Mouse (Mus musculus) MEL (cell line): ENCODE measurements around the gene Thap4.

Experiments used
- CTCF ChIP-seq, 3 experiments: IDR thresholded peaks in 2 of 3; conservative IDR thresholded peaks in 1 of 3; 2 replicates each; pipeline ENCODE4 v1.5.1; 2011 to 2012; ENCODE audit warnings: low read length in 3 of 3, low read depth in 2 of 3, mild to moderate bottlenecking in 2 of 3, improper control_type of control experiment in 1 of 3, inconsistent platforms in 1 of 3, mixed read lengths in 1 of 3, moderate library complexity in 1 of 3; ENCODE audit not compliant: control insufficient read depth in 1 of 3, insufficient read depth in 1 of 3, poor library complexity in 1 of 3, severe bottlenecking in 1 of 3
- GABPA ChIP-seq: IDR thresholded peaks from 2 replicates; pipeline ENCODE4 v1.6.1; 2012; ENCODE audit warnings: low read depth, mild to moderate bottlenecking, inconsistent platforms, low read length, improper control_type of control experiment, moderate library complexity
- JUND ChIP-seq: IDR thresholded peaks from 2 replicates; pipeline ENCODE4 v1.6.1; 2011; ENCODE audit warnings: low read depth, mild to moderate bottlenecking, improper control_type of control experiment, low read length
- MEF2A ChIP-seq: IDR thresholded peaks from 2 replicates; pipeline ENCODE4 v1.6.1; 2014; ENCODE audit warnings: low read depth, mild to moderate bottlenecking, inconsistent platforms, low read length, improper control_type of control experiment; ENCODE audit not compliant: poor library complexity, insufficient replicate concordance, severe bottlenecking; ENCODE audit errors: extremely low read depth
- MXI1 ChIP-seq: IDR thresholded peaks from 2 replicates; pipeline ENCODE4 v1.6.1; 2011; ENCODE audit warnings: mild to moderate bottlenecking, low read depth, low read length, improper control_type of control experiment
- NELFE ChIP-seq: IDR thresholded peaks from 2 replicates; pipeline ENCODE4 v1.6.1; 2011; ENCODE audit warnings: low read depth, low read length, improper control_type of control experiment
- POLR2A ChIP-seq, 2 experiments: IDR thresholded peaks; 2 replicates each; pipeline ENCODE4 v1.6.1; 2011 to 2012; ENCODE audit warnings: low read length in 2 of 2, mild to moderate bottlenecking in 2 of 2, control low read depth in 1 of 2, improper control_type of control experiment in 1 of 2, low read depth in 1 of 2, moderate library complexity in 1 of 2; ENCODE audit not compliant: control insufficient read depth in 1 of 2, insufficient read depth in 1 of 2, poor library complexity in 1 of 2
- RAD21 ChIP-seq: IDR thresholded peaks from 2 replicates; pipeline ENCODE4 v1.6.1; 2011; ENCODE audit warnings: mild to moderate bottlenecking, low read depth, low read length, improper control_type of control experiment
- RCOR1 ChIP-seq: IDR thresholded peaks from 2 replicates; pipeline ENCODE4 v1.6.1; 2012; ENCODE audit warnings: low read depth, mild to moderate bottlenecking, inconsistent platforms, low read length, improper control_type of control experiment

GRCm38 (mm10) chr1:93691106-93691505 lies 63.6 kb downstream of the Thap4 start:
- TF ChIP-seq NELFE (no peak), JUND (no peak), MEF2A (no peak), GABPA (no peak), RCOR1 (no peak), RAD21 (no peak), CTCF (IDR thresholded peaks at IDR 0.05 in 2 of 3, conservative IDR thresholded peaks at IDR 0.05 in 1 of 3; ENCODE audit: control insufficient read depth in 1 of 3, insufficient read depth in 1 of 3, low read depth in 2 of 3, low read length in 3 of 3, poor library complexity in 1 of 3, severe bottlenecking in 1 of 3) (no peak), MXI1 (no peak), POLR2A (IDR thresholded peaks at IDR 0.05; ENCODE audit: control insufficient read depth in 1 of 2, insufficient read depth in 1 of 2, low read depth in 1 of 2, low read length in 2 of 2, poor library complexity in 1 of 2) (no peak)
